In genomic region chr2:165981248-165981977, GRCm38 (mm10) we compare ENCODE assay signal across 15 mouse cellular contexts. TPM values are rescaled to one million over a fixed set of nuclear protein-coding genes. Genes with fewer than 3 reads are reported as not detected.
DNase-seq lines count a peak whose midpoint lies in the region; ATAC-seq and TF ChIP-seq lines count a peak whose summit lies in the region.
"Had no signal": no experiment of that assay in that cellular context is flagged by ENCODE, and none has a peak within 500 bp of the region (broad histone marks: within the 10 kb centered on the region; RNA-seq: fewer than 3 reads in every experiment).

No protein-coding gene starts in this region.

- intact Hi-C loops in heart, postnatal 10 days (cut with DNase I) = no loop called here

- peak overlapping the region; percentile 29; the same call in 1 of the 2 replicates for H3K27ac ChIP-seq in heart, embryonic 16.5 days (ENCODE audit: low read length)
- H3K27ac ChIP-seq in spleen, adult 2 months (ENCODE audit: insufficient read depth, low read length) = peak overlapping the region; percentile 69
- H3K27ac ChIP-seq: midbrain, embryonic 13.5 days had no signal

- H3K4me1 ChIP-seq in heart, embryonic 16.5 days (ENCODE audit: control insufficient read depth, insufficient read depth, low read length) = no peaks in the 10 kb centered on the region; the same call in 1 of the 2 replicates
- H3K4me1 ChIP-seq in spleen, adult 2 months (ENCODE audit: control insufficient read depth, insufficient read depth, insufficient read length) = peaks cover 17% of the 10 kb centered on the region; the same call in 1 of the 2 replicates
- H3K4me1 ChIP-seq: midbrain, embryonic 13.5 days had no signal

- H3K27me3 ChIP-seq in heart, embryonic 16.5 days (ENCODE audit: control insufficient read depth, insufficient read depth, low read length) = no peaks in the 10 kb centered on the region
- H3K27me3 ChIP-seq in spleen, adult 2 months (ENCODE audit: control insufficient read depth, insufficient read depth, low read length) = no peaks in the 10 kb centered on the region
- H3K27me3 ChIP-seq: limb, embryonic 15.5 days; midbrain, embryonic 13.5 days had no signal

- TF ChIP-seq CTCF in spleen, adult 2 months (IDR thresholded peaks at IDR 0.05; ENCODE audit: extremely low read depth, insufficient read depth, insufficient read length, insufficient replicate concordance) = no peak

- H3K9ac ChIP-seq in heart, embryonic 16.5 days (ENCODE audit: low read length) = no peak overlapping the region
- H3K9ac ChIP-seq: limb, embryonic 15.5 days; midbrain, embryonic 13.5 days had no signal

- H3K4me2 ChIP-seq in heart, embryonic 16.5 days (ENCODE audit: low read depth, low read length) = no peak overlapping the region
- H3K4me2 ChIP-seq: limb, embryonic 15.5 days; midbrain, embryonic 13.5 days had no signal

- WGBS in heart, embryonic 16.5 days = 48% methylated on average over 6 of the region's 6 CpGs
- WGBS in spleen, adult 2 months = 61% methylated on average over 6 of the region's 6 CpGs

- no peak overlapping the region for H3K4me3 ChIP-seq in heart, embryonic 16.5 days (ENCODE audit: low read length)
- no peak overlapping the region for H3K4me3 ChIP-seq in spleen, adult 2 months (ENCODE audit: extremely low read depth, insufficient read depth, insufficient read length)
- H3K4me3 ChIP-seq: erythroblast, embryonic 14.5 days; hindbrain, embryonic 10.5 days; limb, embryonic 15.5 days; midbrain, embryonic 13.5 days had no signal

- no peaks in the 10 kb centered on the region for H3K9me3 ChIP-seq in heart, embryonic 16.5 days (replicated peaks; ENCODE audit: control insufficient read depth, low read length)
- H3K9me3 ChIP-seq: hindbrain, embryonic 10.5 days; limb, embryonic 15.5 days; midbrain, embryonic 13.5 days had no signal

- DNase-seq in heart, postnatal 10 days = no peak
- DNase-seq in spleen, adult 2 months (ENCODE audit: low read depth in 1 of 2, low spot score in 2 of 2) = no peak
- DNase-seq in spleen, postnatal 14 days (ENCODE audit: low spot score in 2 of 2) = no peak
- DNase-seq in WW6 (ENCODE audit: low read depth, low spot score) = peak; percentile 70
- no peak for DNase-seq in lung, postnatal 10 days
- DNase-seq in urinary bladder, postnatal 10 days (ENCODE audit: low spot score) = no peak
- DNase-seq: cerebellum, adult 9-11 months; layer of hippocampus, adult 9-11 months had no signal

- no peaks in the 10 kb centered on the region for H3K36me3 ChIP-seq in heart, embryonic 16.5 days (ENCODE audit: control insufficient read depth, insufficient read depth)
- H3K36me3 ChIP-seq in spleen, adult 2 months (ENCODE audit: control insufficient read depth, insufficient read depth, low read length) = no peaks in the 10 kb centered on the region
- H3K36me3 ChIP-seq: hindbrain, embryonic 10.5 days; limb, embryonic 15.5 days; midbrain, embryonic 13.5 days had no signal

- no peak for ATAC-seq in heart, embryonic 16.5 days (replicated peaks; ENCODE audit: extremely low read depth, insufficient read depth, low FRiP score)
- ATAC-seq: forebrain, embryonic 16.5 days; intestine, embryonic 16.5 days; midbrain, embryonic 13.5 days had no signal

- TF ChIP-seq POLR2A in spleen, adult 2 months (IDR thresholded peaks at IDR 0.05; ENCODE audit: low read depth, low read length) = no peak

RNA-seq across cellular contexts. Expression of gene Ncoa3, which starts 11.0 kb away (rescaled TPM):
- polyA plus RNA-seq in heart, embryonic 16.5 days (2015; fragmentation: Nextera tagmentation; extraction: Ambion mirVana) = 9.5 and 9.9 TPM in 2 replicates
- total RNA-seq in heart, postnatal 10 days (2021) = 10 to 100 TPM; 27.6 to 28.4 TPM
- 48.4 and 67.9 TPM in 2 replicates for polyA plus RNA-seq in spleen, adult 2 months (2012; rRNA removed)
